Mouse (Mus musculus) stomach, embryonic 14.5 days (tissue): ENCODE results near the gene Csnk2b. TPM values are rescaled to one million over a fixed set of nuclear protein-coding genes. Genes with fewer than 3 reads are reported as not detected.

Experiments
- ATAC-seq: fragments of 200-750 bp; cut with Nextera tagmentation; 2 replicates; pipeline ENCODE4 v1.8.0; 2017; ENCODE audit warnings: low read depth, moderate TSS enrichment; ENCODE audit not compliant: insufficient number of reproducible peaks, insufficient read depth, low FRiP score
- H3K27ac ChIP-seq: fragments of 300-500 bp; sonication (generic); 2 replicates; pipeline ENCODE4 v1.5.1; 2014; ENCODE audit warnings: mild to moderate bottlenecking, low read length, moderate library complexity, mixed read lengths
- H3K27me3 ChIP-seq: fragments of 300-500 bp; sonication (generic); 2 replicates; pipeline ENCODE4 v1.6.1; 2014; ENCODE audit warnings: low read length, control low read depth, mixed read lengths; ENCODE audit not compliant: control insufficient read depth, insufficient read depth
- H3K36me3 ChIP-seq: fragments of 300-500 bp; sonication (generic); 2 replicates; pipeline ENCODE4 v1.6.1; 2014; ENCODE audit warnings: mild to moderate bottlenecking, control low read depth, low read length, moderate library complexity, mixed read lengths; ENCODE audit not compliant: control insufficient read depth, insufficient read depth
- H3K4me1 ChIP-seq: fragments of 300-500 bp; sonication (generic); 2 replicates; pipeline ENCODE4 v1.6.1; 2014; ENCODE audit warnings: low read length, control low read depth, mixed read lengths; ENCODE audit not compliant: control insufficient read depth, insufficient read depth
- H3K4me2 ChIP-seq: fragments of 300-500 bp; sonication (generic); replicated peaks from 2 replicates; pipeline ENCODE4 v1.6.1; 2014; ENCODE audit warnings: low read depth, low read length, control low read depth
- H3K4me3 ChIP-seq: fragments of 300-500 bp; sonication (generic); 2 replicates; pipeline ENCODE4 v1.5.1; 2014; ENCODE audit warnings: low read depth, low read length, control low read depth
- H3K9ac ChIP-seq: fragments of 300-500 bp; sonication (generic); replicated peaks from 2 replicates; pipeline ENCODE4 v1.6.1; 2014; ENCODE audit warnings: low read depth, mild to moderate bottlenecking, control low read depth, low read length, moderate library complexity, mixed read lengths
- H3K9me3 ChIP-seq: fragments of 300-500 bp; sonication (generic); 2 replicates; pipeline ENCODE4 v1.6.1; 2016; ENCODE audit warnings: low read depth, low read length, control low read depth; ENCODE audit not compliant: control insufficient read depth
- WGBS: fragments of 180-500 bp; shearing (Covaris S2); extraction: QIAGEN DNeasy Blood & Tissue Kit; methylation state at CpG from one replicate; pipeline ENCODE4 v1.1.7; 2014; 5-methylcytosine and 5-hydroxymethylcytosine counted together
- polyA plus RNA-seq: library from polyadenylated mRNA; unstranded; fragments of >200 nt; fragmentation: Nextera tagmentation; extraction: Ambion mirVana; gene quantifications from 2 replicates; pipeline ENCODE4 v1.2.1, GENCODE M21; 2014

Gene Csnk2b
- polyA plus RNA-seq, 1 experiment from 2014 or later: 269 TPM

DNA sequence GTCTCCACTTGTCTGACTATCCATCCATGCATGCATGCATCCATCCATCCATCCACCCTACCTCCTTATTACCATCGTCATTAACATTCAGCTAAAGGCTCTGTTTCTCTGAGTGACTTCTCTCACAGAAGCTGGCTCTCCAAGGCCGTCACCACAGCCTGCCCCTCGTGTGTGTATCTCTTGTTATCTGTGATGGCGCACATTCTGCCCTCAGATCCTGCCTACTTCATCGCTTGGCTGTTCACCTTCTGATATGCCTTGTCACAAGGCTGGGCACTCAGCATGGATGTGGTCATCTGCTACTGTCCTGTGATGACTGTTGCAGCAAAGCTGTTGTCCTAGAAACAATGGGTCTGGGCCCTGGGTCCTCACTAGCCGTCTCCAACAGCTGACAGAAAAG is 17.1 kb downstream of the Csnk2b start:
- Histone ChIP-seq H3K27ac (no peak overlapping the region), H3K4me3 (no peak overlapping the region), H3K36me3 (peaks cover 33% of the 10 kb centered on the region), H3K9ac (no peak overlapping the region), H3K27me3 (no peaks in the 10 kb centered on the region), H3K4me2 (no peak overlapping the region), H3K9me3 (no peaks in the 10 kb centered on the region), H3K4me1 (0 out of 2 replicates have a peak, but pooled peaks cover 3% of the 10 kb centered on the region)
- 79% methylated on average over 6 of the region's 6 CpGs for WGBS
- no peak for ATAC-seq

DNA sequence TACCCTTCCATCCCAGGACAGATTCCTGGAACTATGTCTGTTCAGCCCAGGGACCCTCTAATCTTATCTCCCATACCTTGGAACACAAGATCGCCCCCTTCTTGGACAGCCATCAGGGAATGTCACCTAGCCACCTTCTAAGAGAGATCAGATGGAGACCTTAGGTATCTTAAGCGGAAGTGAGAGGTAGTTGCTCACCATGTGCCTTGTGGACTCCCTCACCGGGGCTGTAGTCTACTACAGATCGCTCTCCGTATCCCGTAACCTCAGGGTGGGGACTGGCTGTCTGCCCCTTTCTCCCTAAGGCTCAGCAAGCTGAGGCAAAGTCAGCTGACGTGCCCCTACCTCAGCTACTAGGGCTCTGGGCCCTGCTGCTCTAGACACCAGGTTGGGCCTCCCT is 17.8 kb downstream of the Csnk2b start:
- WGBS: 90% methylated on average over 7 of the region's 7 CpGs
- Histone ChIP-seq H3K9ac (no peak overlapping the region), H3K4me3 (no peak overlapping the region), H3K9me3 (no peaks in the 10 kb centered on the region), H3K27me3 (no peaks in the 10 kb centered on the region), H3K4me1 (0 out of 2 replicates have a peak, but pooled peaks cover 3% of the 10 kb centered on the region), H3K36me3 (peaks cover 36% of the 10 kb centered on the region), H3K27ac (no peak overlapping the region), H3K4me2 (no peak overlapping the region)
- no peak for ATAC-seq

DNA sequence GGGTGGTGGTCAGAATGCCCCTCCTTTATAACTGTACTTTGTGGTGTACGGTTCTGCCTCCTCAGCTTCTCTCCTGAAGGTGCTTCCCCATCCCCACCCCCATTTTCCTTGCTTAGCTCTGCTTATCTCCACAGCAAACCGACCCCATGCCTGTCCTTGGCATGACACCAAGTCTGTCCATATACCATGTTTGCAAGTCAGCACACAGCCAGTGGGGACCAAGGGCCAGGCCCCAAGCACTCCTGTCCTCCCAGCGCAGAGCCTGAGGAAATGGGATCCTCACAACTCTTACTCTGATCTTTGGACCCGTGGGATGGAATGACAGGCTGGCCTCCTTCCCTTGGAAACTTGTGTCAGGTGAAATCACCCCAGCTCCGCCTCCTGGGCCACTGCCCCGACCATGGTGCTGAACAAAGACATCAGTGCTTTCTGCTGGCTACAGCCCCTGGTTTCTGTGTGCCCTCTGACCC is 18.6 kb downstream of the Csnk2b start:
- H3K36me3 ChIP-seq: peaks cover 43% of the 10 kb centered on the region
- WGBS: 67% methylated on average over 6 of the region's 6 CpGs
- no peaks in the 10 kb centered on the region for H3K9me3 ChIP-seq
- no peak overlapping the region for H3K4me2 ChIP-seq
- H3K9ac ChIP-seq: no peak overlapping the region
- H3K27ac ChIP-seq: no peak overlapping the region
- H3K4me1 ChIP-seq: 0 out of 2 replicates have a peak, but pooled peaks cover 3% of the 10 kb centered on the region
- ATAC-seq: no peak
- no peaks in the 10 kb centered on the region for H3K27me3 ChIP-seq
- no peak overlapping the region for H3K4me3 ChIP-seq

DNA sequence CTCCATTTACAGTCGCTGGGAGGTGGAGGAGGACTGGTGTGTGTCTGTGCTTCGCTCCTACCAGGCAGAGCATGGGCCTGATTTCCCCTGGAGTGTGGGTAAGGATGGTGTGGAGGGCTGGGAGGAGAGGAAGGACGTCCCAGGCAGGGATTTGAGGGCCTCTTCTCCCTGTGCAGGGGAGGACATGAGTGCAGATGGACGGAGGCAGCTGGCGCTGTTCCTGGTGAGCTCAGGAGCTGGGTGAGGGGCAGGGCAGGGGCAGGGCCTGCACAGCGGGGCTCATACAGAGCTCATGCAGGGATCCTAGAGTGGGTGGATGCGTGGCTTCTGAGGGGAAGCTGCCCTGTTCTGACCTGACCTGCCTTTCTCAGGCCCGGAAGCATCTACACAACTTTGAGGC is 19.6 kb downstream of the Csnk2b start:
- no peak for ATAC-seq
- Histone ChIP-seq H3K27ac (no peak overlapping the region), H3K4me2 (no peak overlapping the region), H3K4me1 (0 out of 2 replicates have a peak, but pooled peaks cover 3% of the 10 kb centered on the region), H3K4me3 (no peak overlapping the region), H3K36me3 (peaks cover 52% of the 10 kb centered on the region), H3K9me3 (no peaks in the 10 kb centered on the region), H3K27me3 (no peaks in the 10 kb centered on the region), H3K9ac (no peak overlapping the region)
- 72% methylated on average over 8 of the region's 8 CpGs for WGBS

DNA sequence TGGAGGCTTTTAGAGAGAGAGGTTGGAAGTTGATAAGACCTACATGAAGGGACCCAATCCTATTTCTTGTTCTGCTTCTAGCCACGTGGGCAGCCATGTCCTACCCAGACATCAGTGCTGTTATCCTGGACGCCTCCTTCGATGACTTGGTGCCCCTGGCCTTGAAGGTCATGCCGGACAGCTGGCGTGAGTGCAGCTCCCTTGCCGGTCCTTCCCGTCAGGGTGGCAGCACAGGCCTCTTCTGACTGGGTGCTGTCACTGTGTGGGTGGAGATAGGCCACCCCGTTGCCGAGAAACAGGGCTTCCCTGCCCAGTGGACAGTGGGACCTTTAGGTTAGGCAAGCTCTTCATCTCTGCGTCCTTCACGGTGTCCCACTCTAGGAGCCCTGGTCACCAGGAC is 20.7 kb downstream of the Csnk2b start:
- Histone ChIP-seq H3K4me2 (no peak overlapping the region), H3K9ac (no peak overlapping the region), H3K36me3 (peaks cover 62% of the 10 kb centered on the region), H3K4me3 (no peak overlapping the region), H3K27ac (no peak overlapping the region), H3K4me1 (0 out of 2 replicates have a peak, but pooled peaks cover 2% of the 10 kb centered on the region), H3K9me3 (no peaks in the 10 kb centered on the region), H3K27me3 (no peaks in the 10 kb centered on the region)
- no peak for ATAC-seq
- 85% methylated on average over 11 of the region's 11 CpGs for WGBS

DNA sequence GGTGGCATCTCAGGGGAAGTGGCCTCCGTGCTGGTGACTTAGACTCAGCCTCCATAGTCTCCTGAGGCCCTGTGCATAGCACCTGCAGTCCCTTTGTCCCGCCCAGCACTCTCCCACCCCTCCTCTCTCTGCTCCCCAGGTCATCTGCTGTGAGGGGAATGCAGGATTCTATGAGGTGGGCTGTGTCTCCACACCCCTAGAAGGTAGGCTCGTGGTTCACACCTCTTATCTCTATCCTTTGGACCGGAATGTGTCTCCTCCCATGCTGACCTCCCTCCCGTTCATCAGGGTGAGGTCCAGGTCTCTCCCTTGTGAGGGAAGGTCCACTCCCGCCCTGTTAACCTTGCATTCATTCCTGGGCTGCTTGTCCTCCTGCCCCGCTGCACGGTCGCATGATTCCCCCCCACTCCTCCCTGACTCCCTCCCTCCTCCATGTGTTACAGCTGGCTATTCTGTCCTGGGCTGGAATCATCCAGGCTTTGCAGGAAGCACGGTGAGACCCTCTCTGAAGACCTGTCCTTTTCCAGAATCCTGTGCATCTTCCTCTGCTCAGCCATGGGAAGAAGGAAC is 21.6 kb downstream of the Csnk2b start:
- H3K36me3 ChIP-seq: peaks cover 64% of the 10 kb centered on the region
- no peak overlapping the region for H3K4me3 ChIP-seq
- H3K9ac ChIP-seq: no peak overlapping the region
- no peaks in the 10 kb centered on the region for H3K4me1 ChIP-seq
- no peak overlapping the region for H3K4me2 ChIP-seq
- H3K27me3 ChIP-seq: no peaks in the 10 kb centered on the region
- ATAC-seq: no peak
- 54% methylated on average over 10 of the region's 10 CpGs for WGBS
- H3K27ac ChIP-seq: no peak overlapping the region
- no peaks in the 10 kb centered on the region for H3K9me3 ChIP-seq

DNA sequence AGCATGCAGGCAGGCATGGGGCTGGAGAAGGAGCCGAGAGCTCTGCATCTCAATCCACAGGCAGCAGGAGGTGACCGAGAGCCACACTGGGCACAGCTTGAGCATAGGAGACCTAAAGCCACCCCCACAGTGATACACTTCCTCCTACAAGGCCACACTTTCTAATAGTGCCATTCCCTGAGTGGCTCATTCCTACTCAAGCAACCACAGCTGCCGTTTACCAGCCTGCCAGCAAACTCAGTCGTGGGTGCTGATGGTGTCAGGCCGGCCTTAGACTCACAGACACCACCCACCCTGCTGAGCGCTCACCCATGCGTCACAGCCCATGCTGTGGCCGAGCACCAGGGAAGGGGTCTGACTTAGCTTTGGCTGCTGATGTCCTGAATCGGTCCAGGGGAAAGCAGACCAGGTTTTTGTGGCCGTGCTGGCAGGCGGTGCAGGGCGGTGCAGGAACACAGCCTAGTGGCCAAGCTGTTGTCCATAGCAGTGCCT is 24.6 kb downstream of the Csnk2b start:
- H3K9me3 ChIP-seq: no peaks in the 10 kb centered on the region
- no peak overlapping the region for H3K9ac ChIP-seq
- no peaks in the 10 kb centered on the region for H3K27me3 ChIP-seq
- H3K4me1 ChIP-seq: no peaks in the 10 kb centered on the region
- WGBS: 89% methylated on average over 11 of the region's 12 CpGs
- H3K4me2 ChIP-seq: no peak overlapping the region
- peaks cover 78% of the 10 kb centered on the region for H3K36me3 ChIP-seq
- H3K27ac ChIP-seq: no peak overlapping the region
- no peak overlapping the region for H3K4me3 ChIP-seq
- no peak for ATAC-seq

DNA sequence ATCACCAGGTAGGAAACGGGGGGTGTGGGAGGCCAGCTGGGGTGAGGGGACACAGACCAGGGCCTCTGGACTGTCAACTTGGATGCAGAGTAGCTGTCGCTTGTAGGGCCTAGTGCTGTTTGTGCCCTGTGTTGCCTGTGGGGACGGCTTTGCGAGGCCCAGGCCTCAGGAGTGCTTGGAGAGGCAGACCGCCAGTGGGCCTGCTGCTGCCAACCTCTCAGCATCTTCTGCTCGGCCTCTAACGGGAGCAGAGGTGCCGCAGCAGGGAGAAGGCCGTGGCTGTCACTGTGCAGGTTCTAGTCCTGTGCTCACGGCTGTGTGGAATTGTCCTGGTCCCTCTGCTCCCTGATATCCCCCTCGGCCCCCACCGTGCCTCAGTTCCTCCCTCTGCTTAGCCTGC is 25.3 kb downstream of the Csnk2b start:
- Histone ChIP-seq H3K9me3 (no peaks in the 10 kb centered on the region), H3K4me1 (no peaks in the 10 kb centered on the region), H3K4me2 (no peak overlapping the region), H3K27me3 (no peaks in the 10 kb centered on the region), H3K36me3 (peaks cover 75% of the 10 kb centered on the region), H3K27ac (no peak overlapping the region), H3K4me3 (no peak overlapping the region), H3K9ac (no peak overlapping the region)
- WGBS: 85% methylated on average over 12 of the region's 12 CpGs
- no peak for ATAC-seq
